Mouse (Mus musculus) hindbrain, embryonic 10.5 days (tissue): ENCODE measurements around the gene Siglec1. TPM values are rescaled to one million over a fixed set of nuclear protein-coding genes. Genes with fewer than 3 reads are reported as not detected.

Experiments
- polyA plus RNA-seq: library from polyadenylated mRNA; unstranded; fragments of >200 nt; fragmentation: Nextera tagmentation; extraction: Ambion mirVana; gene quantifications from 2 replicates; pipeline ENCODE4 v1.2.1, GENCODE M21; 2016

The Siglec1 gene
- polyA plus RNA-seq, 1 experiment from 2014 or later: 0.16 TPM

Other genes starting within 250 kb of the Siglec1 start
- 30.3 and 50.9 TPM in 2 replicates for gene 4930402H24Rik, start 180.4 kb downstream of the Siglec1 start, polyA plus RNA-seq
- gene Atrn, start 180.3 kb downstream of the Siglec1 start, polyA plus RNA-seq: 5.3 and 7.6 TPM in 2 replicates
- gene Gfra4, start 43.7 kb downstream of the Siglec1 start, polyA plus RNA-seq: 4.9 and 6.1 TPM in 2 replicates
- gene Adam33, start 23.0 kb downstream of the Siglec1 start, polyA plus RNA-seq: 0.29 and 0.55 TPM in 2 replicates
- gene Hspa12b, start 40.5 kb upstream of the Siglec1 start, polyA plus RNA-seq: 6.4 and 7.6 TPM in 2 replicates
- gene Gm11037, start 46.7 kb upstream of the Siglec1 start, polyA plus RNA-seq: not detected in 2 replicates
- 138 and 142 TPM in 2 replicates for gene 1700037H04Rik, start 73.3 kb upstream of the Siglec1 start, polyA plus RNA-seq
- gene Cenpb, start 93.3 kb upstream of the Siglec1 start, polyA plus RNA-seq: 9.7 and 12.8 TPM in 2 replicates
- gene Cdc25b, start 100.2 kb upstream of the Siglec1 start, polyA plus RNA-seq: 99.7 and 116 TPM in 2 replicates
- gene Spef1, start 100.5 kb upstream of the Siglec1 start, polyA plus RNA-seq: 5.2 and 5.4 TPM in 2 replicates
- 27.2 and 32.7 TPM in 2 replicates for gene Ap5s1, start 120.3 kb upstream of the Siglec1 start, polyA plus RNA-seq
- gene Mavs, start 147.3 kb upstream of the Siglec1 start, polyA plus RNA-seq: 16.4 and 19.0 TPM in 2 replicates
- gene Pank2, start 175.7 kb upstream of the Siglec1 start, polyA plus RNA-seq: 44.9 and 46.8 TPM in 2 replicates